Mouse (Mus musculus) ZHBTc4 (cell line): ENCODE data around the gene Xylt1.

ENCODE experiments used
- DNase-seq: peaks from one replicate; pipeline ENCODE4 v3.0.0-alpha.2; 2011; ENCODE audit warnings: low read depth, low spot score

Gene Xylt1

GRCm38 (mm10) chr7:117480831-117481230 is 100.1 kb downstream of the Xylt1 start:
- DNase-seq: no peak

- DNase-seq: no peak
Measured at GRCm38 (mm10) chr7:117481404-117481803, 100.6 kb downstream of the Xylt1 start.

GRCm38 (mm10) chr7:117482701-117483100 is 101.9 kb downstream of the Xylt1 start:
- DNase-seq: no peak

- DNase-seq: no peak
Measured at GRCm38 (mm10) chr7:117484589-117484988, 103.8 kb downstream of the Xylt1 start.

GRCm38 (mm10) chr7:117484989-117485536 is 104.3 kb downstream of the Xylt1 start:
- no peak for DNase-seq

GRCm38 (mm10) chr7:117486425-117487172 is 105.8 kb downstream of the Xylt1 start:
- DNase-seq: no peak

GRCm38 (mm10) chr7:117487173-117487490 is 106.4 kb downstream of the Xylt1 start:
- DNase-seq: no peak

- no peak for DNase-seq
Measured at GRCm38 (mm10) chr7:117489973-117490372, 109.2 kb downstream of the Xylt1 start.

- DNase-seq: no peak
Measured at GRCm38 (mm10) chr7:117490500-117491205, 109.9 kb downstream of the Xylt1 start.

GRCm38 (mm10) chr7:117491495-117491894 is 110.7 kb downstream of the Xylt1 start:
- no peak for DNase-seq

- no peak for DNase-seq
Measured at GRCm38 (mm10) chr7:117494210-117494609, 113.4 kb downstream of the Xylt1 start.

- DNase-seq: no peak
Measured at GRCm38 (mm10) chr7:117494618-117495310, 114.0 kb downstream of the Xylt1 start.

- DNase-seq: no peak
Measured at GRCm38 (mm10) chr7:117495751-117496150, 115.0 kb downstream of the Xylt1 start.

GRCm38 (mm10) chr7:117498173-117498572 is 117.4 kb downstream of the Xylt1 start:
- no peak for DNase-seq

GRCm38 (mm10) chr7:117501355-117502181 is 120.8 kb downstream of the Xylt1 start:
- no peak for DNase-seq

GRCm38 (mm10) chr7:117502415-117502814 is 121.6 kb downstream of the Xylt1 start:
- DNase-seq: no peak

- DNase-seq: no peak
Measured at GRCm38 (mm10) chr7:117503714-117504113, 122.9 kb downstream of the Xylt1 start.

- no peak for DNase-seq
Measured at GRCm38 (mm10) chr7:117505791-117506190, 125.0 kb downstream of the Xylt1 start.

- DNase-seq: no peak
Measured at GRCm38 (mm10) chr7:117507351-117507750, 126.6 kb downstream of the Xylt1 start.

- DNase-seq: no peak
Measured at GRCm38 (mm10) chr7:117508090-117508489, 127.3 kb downstream of the Xylt1 start.

- DNase-seq: no peak
Measured at GRCm38 (mm10) chr7:117510113-117510512, 129.3 kb downstream of the Xylt1 start.
